Mouse (Mus musculus): ENCODE measurements around the gene Gm20826. TPM values are rescaled to one million over a fixed set of nuclear protein-coding genes. Genes with fewer than 3 reads are reported as not detected.
"Not testable (repeated sequence)": the region's sequence is repeated elsewhere in the genome, so short reads cannot be mapped to it uniquely, and the experiment has no call there.

Gm20826 gene
- not detected in 2 replicates for polyA plus RNA-seq (2016; fragmentation: Nextera tagmentation; extraction: Ambion mirVana)

DNA sequence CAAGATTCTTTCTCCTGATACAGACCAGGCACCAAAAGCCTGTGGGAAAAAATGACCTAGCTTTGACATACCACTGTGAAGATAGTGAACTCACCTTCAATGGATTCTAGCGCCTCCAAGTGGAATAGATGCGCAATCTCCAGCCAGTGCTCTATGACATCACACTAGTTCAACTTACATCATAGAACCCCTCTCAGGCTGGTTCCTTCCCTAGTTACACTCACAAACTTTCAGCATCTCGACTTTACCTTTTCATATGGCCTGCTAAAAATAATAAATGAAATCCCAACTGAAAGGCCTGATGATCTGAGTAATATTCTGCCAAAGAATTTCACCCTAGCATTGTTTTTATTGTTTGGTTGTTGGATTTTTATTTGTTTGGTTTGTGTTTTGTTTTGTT is at the start of gene Gm20826:
Gm20826 (minus strand) TSS at position 101 of the 400 bp plus-strand sequence.
- no CpG with 5 or more reads among the region's 3 CpGs for WGBS

More for the DNA sequence above, at the start of gene Gm20826:
- DNase-seq (ENCODE audit: low spot score); H3K36me3 ChIP-seq; H3K27ac ChIP-seq; H3K4me3 ChIP-seq; H3K4me1 ChIP-seq (replicated peaks); H3K9me3 ChIP-seq; H3K27me3 ChIP-seq (ENCODE audit: insufficient read depth, poor library complexity, severe bottlenecking): not testable (repeated sequence)

Other genes starting within 250 kb of the Gm20826 start
- gene Gm21788, start 233.5 kb downstream of the Gm20826 start, polyA plus RNA-seq (2016; fragmentation: Nextera tagmentation; extraction: Ambion mirVana) = not detected in 2 replicates
- not detected in 2 replicates for gene Gm28576, start 84.5 kb upstream of the Gm20826 start, polyA plus RNA-seq (2016; fragmentation: Nextera tagmentation; extraction: Ambion mirVana)

All from hindbrain, embryonic 10.5 days (tissue).